Mouse (Mus musculus): ENCODE measurements at regions not wholly inside any gene's neighbourhood (a gene's known extent, or its start where the extent isn't known, plus 50 kb on each side); places are given as distances from the start of the nearest gene placed in this dataset.

GRCm38 (mm10) chr3:57911831-57912596, 64.1 kb upstream of the Pfn2 start:
- no peak for TF ChIP-seq CTCF (IDR thresholded peaks at IDR 0.05; ENCODE audit: low read depth, low read length)
- no peak for TF ChIP-seq EP300 (IDR thresholded peaks at IDR 0.05; ENCODE audit: insufficient read depth, low read depth, low read length)
- no peak for TF ChIP-seq POLR2A (IDR thresholded peaks at IDR 0.05; ENCODE audit: insufficient read depth, low read length)

Measured in ES-Bruce4 (cell line).